Mouse (Mus musculus) splenic B cell, adult 2 months (primary cell): ENCODE data around the gene Tbx20.

Source experiments
- DNase-seq: peaks from one replicate; pipeline ENCODE4 v3.0.0-alpha.2; 2011; ENCODE audit warnings: low read depth, low spot score
- H3K27me3 ChIP-seq: 2 replicates; pipeline ENCODE4 v1.6.1; 2012; ENCODE audit warnings: mild to moderate bottlenecking, low read length, moderate library complexity, mixed read lengths; ENCODE audit not compliant: control insufficient read depth, poor library complexity, insufficient read depth, severe bottlenecking
- H3K36me3 ChIP-seq: 2 replicates; pipeline ENCODE4 v1.6.1; 2012; ENCODE audit warnings: mild to moderate bottlenecking, low read length, moderate library complexity, mixed read lengths; ENCODE audit not compliant: control insufficient read depth, poor library complexity, insufficient read depth, severe bottlenecking

Tbx20 gene

GRCm38 (mm10) chr9:24773669-24774068 lies 434 bp downstream of the Tbx20 start:
- no peak for DNase-seq
- H3K27me3 ChIP-seq, result no peaks in the 10 kb centered on the region; the same call in 1 of the 2 replicates
- no peaks in the 10 kb centered on the region for H3K36me3 ChIP-seq

- Histone ChIP-seq H3K27me3 (no peaks in the 10 kb centered on the region; the same call in 1 of the 2 replicates), H3K36me3 (no peaks in the 10 kb centered on the region)
- no peak for DNase-seq
Measured at GRCm38 (mm10) chr9:24773171-24773570, 932 bp downstream of the Tbx20 start.

GRCm38 (mm10) chr9:24772431-24773120 lies 1.5 kb downstream of the Tbx20 start:
- Histone ChIP-seq H3K27me3 (no peaks in the 10 kb centered on the region; the same call in 1 of the 2 replicates), H3K36me3 (no peaks in the 10 kb centered on the region)
- no peak for DNase-seq

GRCm38 (mm10) chr9:24771713-24772112 lies 2.4 kb downstream of the Tbx20 start:
- DNase-seq, result no peak
- Histone ChIP-seq H3K27me3 (no peaks in the 10 kb centered on the region; the same call in 1 of the 2 replicates), H3K36me3 (no peaks in the 10 kb centered on the region)

GRCm38 (mm10) chr9:24770941-24771405 lies 3.1 kb downstream of the Tbx20 start:
- Histone ChIP-seq H3K36me3 (no peaks in the 10 kb centered on the region), H3K27me3 (no peaks in the 10 kb centered on the region; the same call in 1 of the 2 replicates)
- no peak for DNase-seq

GRCm38 (mm10) chr9:24770149-24770940 lies 3.8 kb downstream of the Tbx20 start:
- no peaks in the 10 kb centered on the region; the same call in 1 of the 2 replicates for H3K27me3 ChIP-seq
- H3K36me3 ChIP-seq, result no peaks in the 10 kb centered on the region

GRCm38 (mm10) chr9:24769611-24770010 lies 4.5 kb downstream of the Tbx20 start:
- DNase-seq, result no peak
- Histone ChIP-seq H3K27me3 (no peaks in the 10 kb centered on the region; the same call in 1 of the 2 replicates), H3K36me3 (no peaks in the 10 kb centered on the region)

More at GRCm38 (mm10) chr9:24770149-24770940, 3.8 kb downstream of the Tbx20 start:
- DNase-seq, result no peak

GRCm38 (mm10) chr9:24767056-24767455 lies 7.0 kb downstream of the Tbx20 start:
- DNase-seq, result no peak
- Histone ChIP-seq H3K27me3 (no peaks in the 10 kb centered on the region), H3K36me3 (no peaks in the 10 kb centered on the region)

GRCm38 (mm10) chr9:24765572-24765971 lies 8.5 kb downstream of the Tbx20 start:
- no peaks in the 10 kb centered on the region for H3K36me3 ChIP-seq
- DNase-seq, result no peak
- no peaks in the 10 kb centered on the region for H3K27me3 ChIP-seq

GRCm38 (mm10) chr9:24760461-24760860 lies 13.6 kb downstream of the Tbx20 start:
- no peak for DNase-seq
- Histone ChIP-seq H3K36me3 (no peaks in the 10 kb centered on the region), H3K27me3 (no peaks in the 10 kb centered on the region)

- no peaks in the 10 kb centered on the region for H3K27me3 ChIP-seq
- no peak for DNase-seq
- H3K36me3 ChIP-seq, result no peaks in the 10 kb centered on the region
Measured at GRCm38 (mm10) chr9:24744958-24745357, 29.1 kb downstream of the Tbx20 start.

- no peak for DNase-seq
- Histone ChIP-seq H3K27me3 (no peaks in the 10 kb centered on the region), H3K36me3 (no peaks in the 10 kb centered on the region)
Measured at GRCm38 (mm10) chr9:24701246-24701645, 72.9 kb downstream of the Tbx20 start.

GRCm38 (mm10) chr9:24696405-24696778 lies 77.7 kb downstream of the Tbx20 start:
- DNase-seq, result no peak
- Histone ChIP-seq H3K36me3 (no peaks in the 10 kb centered on the region), H3K27me3 (no peaks in the 10 kb centered on the region)

- Histone ChIP-seq H3K27me3 (no peaks in the 10 kb centered on the region), H3K36me3 (no peaks in the 10 kb centered on the region)
- DNase-seq, result no peak
Measured at GRCm38 (mm10) chr9:24695700-24696404, 78.3 kb downstream of the Tbx20 start, which contains the start of gene Dpy19l2. TSS of gene Dpy19l2 (minus strand) at chr9:24696293.
